Comparison of ENCODE assay signal across 11 mouse cellular contexts in the genomic region with DNA sequence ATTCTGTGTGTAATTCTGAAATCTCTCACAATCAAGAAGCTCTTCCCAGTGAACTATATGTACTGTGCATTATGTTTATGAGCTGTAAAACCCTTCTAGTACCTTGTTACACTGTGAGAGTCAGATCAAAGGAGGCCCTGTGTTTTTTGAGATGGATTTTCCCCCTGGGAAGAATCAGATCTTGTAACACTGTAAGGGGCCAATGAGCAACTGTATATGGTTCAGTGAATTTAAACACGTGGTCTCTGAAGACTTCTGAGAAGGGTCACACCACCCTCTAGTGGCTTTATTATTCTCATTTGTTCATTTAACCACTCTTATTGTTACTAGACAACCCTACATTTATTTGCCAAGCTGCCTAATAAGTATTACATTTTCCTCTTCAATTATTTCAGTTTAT.
A peak's percentile ranks its signal among the peaks of the same experiment; 100 is the strongest.
DNase-seq lines count a peak whose midpoint lies in the region; ATAC-seq and TF ChIP-seq lines count a peak whose summit lies in the region.
"Had no signal": no experiment of that assay in that cellular context is flagged by ENCODE, and none has a peak within 500 bp of the region (broad histone marks: within the 10 kb centered on the region; RNA-seq: fewer than 3 reads in every experiment).

No protein-coding gene starts in this region.

- WGBS in hindbrain, postnatal 0 days: 3% methylated on average over 1 of the region's 1 CpGs
- 16% methylated on average over 1 of the region's 1 CpGs for WGBS in hindbrain, embryonic 13.5 days
- 10% methylated on average over 1 of the region's 1 CpGs for WGBS in stomach, embryonic 14.5 days

- peak; percentile 5 for DNase-seq in hindbrain, postnatal 0 days (ENCODE audit: low spot score)
- peak; percentile 7 for DNase-seq in lung, postnatal 36 days
- no peak for DNase-seq in lung, postnatal 25 days (ENCODE audit: low spot score)
- DNase-seq in embryo, embryonic 10 days (ENCODE audit: low spot score): peak; percentile 3
- no peak for DNase-seq in left cerebral cortex, postnatal 4 days
- no peak for DNase-seq in right cerebral cortex, postnatal 10 days (ENCODE audit: low spot score in 2 of 2)
- DNase-seq: gastrocnemius, postnatal 10 days; liver, embryonic 13.5 days had no signal

- no peaks in the 10 kb centered on the region for H3K27me3 ChIP-seq in hindbrain, postnatal 0 days (ENCODE audit: insufficient read depth, low read length)
- H3K27me3 ChIP-seq in hindbrain, embryonic 13.5 days: no peaks in the 10 kb centered on the region
- no peaks in the 10 kb centered on the region for H3K27me3 ChIP-seq in stomach, embryonic 14.5 days (ENCODE audit: control insufficient read depth, insufficient read depth, low read length)
- H3K27me3 ChIP-seq: liver, embryonic 13.5 days had no signal

- H3K4me3 ChIP-seq in hindbrain, postnatal 0 days (ENCODE audit: low read length): no peak overlapping the region
- no peak overlapping the region for H3K4me3 ChIP-seq in hindbrain, embryonic 13.5 days
- no peak overlapping the region for H3K4me3 ChIP-seq in stomach, embryonic 14.5 days (ENCODE audit: low read depth, low read length)
- H3K4me3 ChIP-seq: liver, embryonic 13.5 days had no signal

- no peak overlapping the region for H3K27ac ChIP-seq in hindbrain, postnatal 0 days
- H3K27ac ChIP-seq in hindbrain, embryonic 13.5 days: no peak overlapping the region
- no peak overlapping the region for H3K27ac ChIP-seq in stomach, embryonic 14.5 days (ENCODE audit: low read length)
- H3K27ac ChIP-seq: liver, embryonic 13.5 days had no signal

- intact Hi-C loops in left cerebral cortex, postnatal 4 days (cut with DNase I): no loop called here

- ATAC-seq in hindbrain, postnatal 0 days: no peak
- ATAC-seq in hindbrain, embryonic 13.5 days (ENCODE audit: low FRiP score): no peak
- ATAC-seq in stomach, embryonic 14.5 days (ENCODE audit: insufficient number of reproducible peaks, insufficient read depth, low FRiP score, low read depth): 0 out of 2 replicates have a peak, but pooled peaks have one; percentile 49
- ATAC-seq: midbrain, embryonic 16.5 days had no signal

- H3K9ac ChIP-seq in hindbrain, postnatal 0 days (replicated peaks; ENCODE audit: low read length): no peak overlapping the region
- no peak overlapping the region for H3K9ac ChIP-seq in hindbrain, embryonic 13.5 days
- no peak overlapping the region for H3K9ac ChIP-seq in stomach, embryonic 14.5 days (replicated peaks; ENCODE audit: low read depth, low read length)
- H3K9ac ChIP-seq: liver, embryonic 13.5 days had no signal

- TF ChIP-seq CTCF in hindbrain, postnatal 0 days (IDR thresholded peaks at IDR 0.05; ENCODE audit: low read depth): peak; percentile 23

- no peak overlapping the region for H3K4me2 ChIP-seq in hindbrain, postnatal 0 days (ENCODE audit: low read depth, low read length)
- H3K4me2 ChIP-seq in hindbrain, embryonic 13.5 days: no peak overlapping the region
- no peak overlapping the region for H3K4me2 ChIP-seq in stomach, embryonic 14.5 days (replicated peaks; ENCODE audit: low read depth, low read length)
- H3K4me2 ChIP-seq: liver, embryonic 13.5 days had no signal

- H3K36me3 ChIP-seq in hindbrain, postnatal 0 days (ENCODE audit: insufficient read depth, low read length): no peaks in the 10 kb centered on the region
- no peaks in the 10 kb centered on the region for H3K36me3 ChIP-seq in hindbrain, embryonic 13.5 days
- no peaks in the 10 kb centered on the region for H3K36me3 ChIP-seq in stomach, embryonic 14.5 days (ENCODE audit: control insufficient read depth, insufficient read depth, low read length)
- H3K36me3 ChIP-seq: liver, embryonic 13.5 days had no signal

- H3K4me1 ChIP-seq in hindbrain, postnatal 0 days (ENCODE audit: insufficient read depth, low read length): no peaks in the 10 kb centered on the region
- H3K4me1 ChIP-seq in hindbrain, embryonic 13.5 days (replicated peaks): no peaks in the 10 kb centered on the region
- H3K4me1 ChIP-seq in stomach, embryonic 14.5 days (ENCODE audit: control insufficient read depth, insufficient read depth, low read length): no peaks in the 10 kb centered on the region
- H3K4me1 ChIP-seq: liver, embryonic 13.5 days had no signal

- no peaks in the 10 kb centered on the region for H3K9me3 ChIP-seq in hindbrain, postnatal 0 days (ENCODE audit: low read length)
- H3K9me3 ChIP-seq in hindbrain, embryonic 13.5 days: no peaks in the 10 kb centered on the region
- no peaks in the 10 kb centered on the region for H3K9me3 ChIP-seq in stomach, embryonic 14.5 days (ENCODE audit: control insufficient read depth, low read depth, low read length)
- H3K9me3 ChIP-seq: liver, embryonic 13.5 days had no signal

Comparison
In these comparisons a context has a peak if more than half of its experiments do, and no peak if none do; other contexts are left out.
1. DNase-seq: peak in hindbrain, postnatal 0 days (single experiment), lung, postnatal 36 days (single experiment) and embryo, embryonic 10 days (single experiment); none in lung, postnatal 25 days (single experiment), left cerebral cortex, postnatal 4 days (single experiment) and right cerebral cortex, postnatal 10 days (0 of 2).